Mouse (Mus musculus) monocyte, adult 2 months (primary cell): ENCODE results near the gene Myrfl.

Experiments
- DNase-seq, 2 experiments: peaks; one replicate each; pipeline ENCODE4 v3.0.0; 2022; ENCODE audit warnings: low spot score in 2 of 2, low read depth in 1 of 2

Gene Myrfl

GRCm38 (mm10) chr10:116828099-116828498, 68.6 kb downstream of the Myrfl start:
- no peak for DNase-seq

DNA sequence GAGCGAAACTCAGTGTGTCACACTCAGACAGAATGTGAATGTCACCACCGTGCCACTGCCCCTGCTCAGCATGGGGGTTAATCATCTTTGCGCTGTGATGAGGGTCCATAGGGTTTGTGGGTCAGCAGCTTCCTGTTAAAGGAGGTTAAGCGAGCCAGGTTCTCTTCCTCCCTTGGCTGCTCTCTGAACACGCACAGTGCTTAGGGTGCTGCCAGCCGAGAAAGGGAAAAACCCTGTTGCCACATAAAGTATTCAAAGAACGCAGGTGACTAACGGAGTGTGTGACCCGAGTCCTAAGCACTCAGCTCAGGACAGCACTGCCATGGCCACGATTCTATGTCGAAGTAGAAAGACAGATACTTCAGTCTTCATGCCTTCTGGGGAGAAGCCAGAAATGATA, 69.4 kb downstream of the Myrfl start:
- DNase-seq = no peak

- no peak for DNase-seq
These were observed 81.2 kb downstream of the Myrfl start for GRCm38 (mm10) chr10:116815311-116816060.

- no peak for DNase-seq
These were observed 83.6 kb downstream of the Myrfl start for GRCm38 (mm10) chr10:116813150-116813549.

GRCm38 (mm10) chr10:116810738-116811137, 86.0 kb downstream of the Myrfl start:
- no peak for DNase-seq

DNA sequence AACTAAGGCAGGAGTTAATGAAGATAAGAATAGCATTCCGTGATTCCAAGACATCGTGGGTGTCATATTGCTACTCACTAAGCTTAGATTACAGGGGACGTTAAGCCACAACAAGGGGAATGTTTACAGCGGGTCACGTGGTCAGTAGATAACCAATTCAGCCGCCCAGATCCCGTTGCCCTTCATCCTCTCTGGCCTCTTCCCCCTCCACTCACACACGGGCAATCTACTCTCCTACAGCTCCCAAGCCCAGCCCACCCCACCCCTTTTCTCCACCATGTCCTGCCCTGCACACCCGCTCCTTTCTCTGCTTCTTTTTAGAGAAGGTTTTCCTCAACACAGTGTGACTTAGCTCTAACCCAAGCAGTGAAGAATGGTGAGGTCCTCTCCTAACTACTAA, 87.3 kb downstream of the Myrfl start:
- DNase-seq = no peak

GRCm38 (mm10) chr10:116808556-116809353, 88.0 kb downstream of the Myrfl start:
- no peak for DNase-seq

DNA sequence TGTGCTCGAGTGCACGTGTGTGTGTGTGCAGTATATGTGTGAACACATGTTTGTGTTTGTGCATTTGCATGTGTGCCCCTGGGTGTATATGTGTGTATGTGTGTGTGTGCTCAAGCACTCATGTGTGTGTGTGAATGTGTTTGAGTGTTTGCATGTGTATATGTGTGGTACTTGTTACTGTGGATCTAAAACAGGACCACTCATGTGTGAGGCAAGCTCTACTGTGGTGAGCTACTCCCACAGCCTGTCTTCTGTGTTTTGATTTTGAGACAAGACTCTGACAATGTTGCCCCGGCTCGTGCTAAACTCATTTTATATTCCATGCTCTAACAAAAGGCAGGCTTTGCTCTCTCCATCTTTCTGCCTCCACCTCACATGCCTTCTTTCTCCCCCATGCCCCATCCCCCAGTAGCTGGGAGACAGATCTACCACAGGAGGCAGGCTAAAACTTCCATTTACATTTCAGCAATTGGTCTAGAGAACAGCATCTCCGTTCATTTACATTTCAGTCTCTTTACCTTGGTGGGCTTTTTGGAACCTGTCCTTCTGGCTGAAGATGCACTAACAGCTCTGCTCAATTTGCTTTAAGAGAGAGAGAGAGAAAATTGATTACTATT, 94.4 kb downstream of the Myrfl start:
- DNase-seq = no peak

DNA sequence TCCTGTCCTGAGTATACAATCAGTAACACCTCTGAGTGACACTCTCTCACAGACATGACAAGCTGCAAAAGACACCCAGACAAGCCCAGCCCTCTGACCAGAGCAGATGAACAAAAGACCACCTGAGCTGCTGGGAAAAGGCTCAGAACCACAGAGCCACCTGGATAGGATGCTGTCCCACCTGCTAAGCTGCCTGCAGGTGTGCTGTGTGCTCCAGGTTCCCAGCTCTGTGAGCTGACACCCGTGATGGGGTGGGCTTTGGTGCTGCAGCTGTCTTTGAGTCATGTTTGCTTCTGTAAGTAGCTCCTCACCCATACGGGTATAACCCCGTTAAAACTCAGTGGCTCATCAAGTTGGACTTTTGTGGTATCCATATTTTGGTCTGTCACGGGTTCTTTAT, 95.4 kb downstream of the Myrfl start:
- DNase-seq = no peak

GRCm38 (mm10) chr10:116796066-116796465, 100.7 kb downstream of the Myrfl start:
- no peak for DNase-seq

- DNase-seq = no peak
These were observed 107.6 kb downstream of the Myrfl start for GRCm38 (mm10) chr10:116789096-116789495.

GRCm38 (mm10) chr10:116788431-116788830, 108.3 kb downstream of the Myrfl start:
- DNase-seq = no peak

- DNase-seq = no peak
These were observed 112.6 kb downstream of the Myrfl start for GRCm38 (mm10) chr10:116784098-116784497.

- DNase-seq = no peak
These were observed 113.7 kb downstream of the Myrfl start for GRCm38 (mm10) chr10:116783020-116783419.

- no peak for DNase-seq
These were observed 118.8 kb downstream of the Myrfl start for GRCm38 (mm10) chr10:116777947-116778346.

DNA sequence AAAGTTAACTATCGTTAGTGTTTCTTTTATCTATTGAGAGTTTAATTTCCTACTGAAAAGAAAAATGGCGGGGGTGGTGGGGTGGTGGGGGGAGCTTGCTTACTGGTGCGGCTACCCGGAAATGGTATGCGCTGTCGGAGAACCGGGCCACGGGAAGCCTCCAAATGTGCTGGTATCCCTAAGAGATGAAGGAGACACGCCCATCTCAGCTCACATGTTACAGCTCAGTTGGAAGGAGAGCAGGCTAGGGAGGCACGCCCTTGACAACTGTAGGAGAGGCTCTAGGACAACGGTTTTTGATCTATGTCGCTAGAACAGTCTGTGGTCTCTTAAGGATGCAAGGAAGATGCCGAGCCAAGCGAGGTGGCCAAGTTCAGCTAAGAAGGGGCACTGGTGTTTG, 119.9 kb downstream of the Myrfl start:
- no peak for DNase-seq

DNA sequence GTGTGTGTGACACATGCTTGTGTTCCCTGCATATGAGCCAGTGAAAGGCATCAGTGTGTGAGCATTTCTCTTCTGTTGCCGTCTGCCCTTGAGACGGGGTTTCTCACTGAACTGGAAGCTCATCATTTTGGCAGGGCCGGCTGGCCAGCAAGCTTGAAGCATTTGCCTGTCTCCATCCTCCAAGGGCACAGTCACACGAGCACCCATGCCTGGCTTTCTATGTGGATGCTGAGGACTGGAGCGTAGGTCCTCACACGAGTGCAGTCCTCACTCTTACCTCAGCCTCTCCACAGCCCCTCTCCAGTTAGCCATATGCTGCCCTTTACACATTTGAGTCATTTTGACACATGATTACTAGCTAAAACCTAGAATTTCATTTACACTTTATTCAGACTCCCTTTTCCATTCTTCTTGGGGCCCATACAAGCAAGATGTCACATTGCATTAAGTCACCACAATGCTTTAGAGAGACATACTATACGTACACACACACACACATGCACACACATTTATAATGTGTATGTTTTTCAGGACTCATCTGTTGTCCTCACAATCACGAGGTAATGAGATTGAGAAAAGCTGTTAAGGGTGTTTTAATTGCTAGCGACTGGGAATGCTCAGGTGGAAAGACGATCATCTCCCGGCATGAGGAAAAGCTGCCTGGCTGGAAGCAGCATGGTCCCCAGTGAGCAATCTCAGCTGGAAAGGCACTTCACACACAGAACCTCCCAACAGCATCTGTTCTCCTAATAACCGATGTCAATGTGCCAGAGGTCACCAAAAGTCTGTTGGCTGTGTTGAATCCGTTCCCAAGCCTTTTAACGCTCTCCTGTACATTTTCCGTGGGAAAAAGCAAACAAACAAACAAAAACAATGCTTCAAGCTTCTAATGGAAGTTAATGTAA, 122.6 kb downstream of the Myrfl start:
- DNase-seq = no peak

DNA sequence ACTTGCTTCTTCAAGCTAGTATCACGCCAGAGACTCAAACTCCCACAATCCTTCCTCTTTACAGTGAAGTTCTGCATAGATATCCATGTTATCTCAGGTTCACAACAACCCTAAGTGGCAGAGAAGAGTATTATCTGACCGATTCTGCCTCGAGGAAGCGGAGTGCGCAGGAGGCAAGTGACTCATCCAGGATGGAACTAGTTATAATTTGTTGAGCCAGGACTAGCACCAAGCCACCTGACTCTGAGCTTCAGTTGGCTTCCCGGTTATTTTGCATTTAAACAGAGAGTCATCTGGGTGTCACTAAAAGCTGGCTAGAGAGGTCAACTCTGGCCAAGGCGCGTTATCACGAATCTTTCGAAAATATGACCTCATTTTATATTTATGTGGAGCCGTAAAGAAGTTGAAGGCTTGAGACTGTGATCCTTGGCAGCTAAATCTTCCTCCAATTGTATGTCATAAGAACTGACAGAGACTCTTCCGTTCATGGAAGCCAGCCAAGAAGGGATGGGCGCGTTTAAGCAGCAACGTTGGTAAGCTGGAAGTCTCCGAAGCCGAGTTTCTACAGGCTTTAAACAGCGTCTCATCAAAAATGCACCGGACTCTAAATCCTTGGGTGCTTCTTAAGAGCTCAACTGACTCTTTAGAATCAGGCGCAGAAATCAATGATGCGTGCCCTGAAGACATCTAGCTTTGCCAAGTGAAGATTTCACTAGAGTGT, 125.3 kb downstream of the Myrfl start:
- DNase-seq = no peak

- DNase-seq = no peak
These were observed 128.1 kb downstream of the Myrfl start for GRCm38 (mm10) chr10:116768642-116769041.

DNA sequence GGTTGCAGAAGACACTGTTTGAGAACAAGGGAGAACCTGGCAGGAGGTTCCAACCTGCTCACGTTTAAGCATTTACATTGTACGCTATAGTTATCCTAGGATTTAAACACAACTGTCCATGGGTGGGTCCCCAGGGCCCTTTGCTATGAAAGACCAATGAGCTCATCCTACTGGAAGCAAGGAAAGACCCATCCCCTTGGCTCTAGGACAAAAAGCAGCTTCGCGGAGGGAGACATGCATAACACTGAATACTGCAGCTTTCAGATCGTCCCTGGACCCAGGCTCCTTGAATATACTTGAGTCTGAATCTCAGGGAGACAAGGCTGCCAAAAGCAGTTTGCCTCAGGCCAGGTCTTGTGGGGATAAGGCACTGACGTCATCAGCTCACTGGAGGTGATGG, 130.2 kb downstream of the Myrfl start:
- no peak for DNase-seq
